Mouse (Mus musculus) kidney, embryonic 15.5 days (tissue): Measurements from ENCODE around the gene 1810037I17Rik. TPM values are rescaled to one million over a fixed set of nuclear protein-coding genes. Genes with fewer than 3 reads are reported as not detected.
A peak's percentile ranks its signal among the peaks of the same experiment; 100 is the strongest.

Source experiments
- ATAC-seq: fragments of 200-750 bp; cut with Nextera tagmentation; replicated peaks from 2 replicates; pipeline ENCODE4 v1.8.0; 2017; ENCODE audit warnings: moderate TSS enrichment; ENCODE audit not compliant: low FRiP score
- H3K27ac ChIP-seq: fragments of 300-500 bp; sonication (generic); 2 replicates; pipeline ENCODE4 v1.5.1; 2015; ENCODE audit warnings: mild to moderate bottlenecking, inconsistent platforms
- H3K27me3 ChIP-seq: fragments of 300-500 bp; sonication (generic); 2 replicates; pipeline ENCODE4 v1.6.1; 2015; ENCODE audit warnings: inconsistent platforms
- H3K36me3 ChIP-seq: fragments of 300-500 bp; sonication (generic); 2 replicates; pipeline ENCODE4 v1.6.1; 2015; ENCODE audit warnings: inconsistent platforms
- H3K4me1 ChIP-seq: fragments of 300-500 bp; sonication (generic); 2 replicates; pipeline ENCODE4 v1.6.1; 2015; ENCODE audit warnings: inconsistent platforms
- H3K4me2 ChIP-seq: fragments of 300-500 bp; sonication (generic); 2 replicates; pipeline ENCODE4 v1.6.1; 2015; ENCODE audit warnings: moderate library complexity, mild to moderate bottlenecking, inconsistent platforms
- H3K4me3 ChIP-seq: fragments of 300-500 bp; sonication (generic); replicated peaks from 2 replicates; pipeline ENCODE4 v1.5.1; 2015; ENCODE audit warnings: mild to moderate bottlenecking, inconsistent platforms
- H3K9ac ChIP-seq: fragments of 300-500 bp; sonication (generic); 2 replicates; pipeline ENCODE4 v1.6.1; 2015; ENCODE audit warnings: mild to moderate bottlenecking, inconsistent platforms
- H3K9me3 ChIP-seq: fragments of 300-500 bp; sonication (generic); replicated peaks from 2 replicates; pipeline ENCODE4 v1.6.1; 2016; ENCODE audit warnings: inconsistent platforms
- WGBS: fragments of 180-500 bp; shearing (Covaris S2); methylation state at CpG from one replicate; pipeline ENCODE4 v1.1.7; 2015; ENCODE audit warnings: mixed read lengths; 5-methylcytosine and 5-hydroxymethylcytosine counted together
- polyA plus RNA-seq: library from polyadenylated mRNA; unstranded; fragments of >200 nt; fragmentation: Nextera tagmentation; extraction: Ambion mirVana; gene quantifications from 2 replicates; pipeline ENCODE4 v1.2.1, GENCODE M21; 2015

1810037I17Rik gene
- polyA plus RNA-seq, result 102 and 111 TPM in 2 replicates

DNA sequence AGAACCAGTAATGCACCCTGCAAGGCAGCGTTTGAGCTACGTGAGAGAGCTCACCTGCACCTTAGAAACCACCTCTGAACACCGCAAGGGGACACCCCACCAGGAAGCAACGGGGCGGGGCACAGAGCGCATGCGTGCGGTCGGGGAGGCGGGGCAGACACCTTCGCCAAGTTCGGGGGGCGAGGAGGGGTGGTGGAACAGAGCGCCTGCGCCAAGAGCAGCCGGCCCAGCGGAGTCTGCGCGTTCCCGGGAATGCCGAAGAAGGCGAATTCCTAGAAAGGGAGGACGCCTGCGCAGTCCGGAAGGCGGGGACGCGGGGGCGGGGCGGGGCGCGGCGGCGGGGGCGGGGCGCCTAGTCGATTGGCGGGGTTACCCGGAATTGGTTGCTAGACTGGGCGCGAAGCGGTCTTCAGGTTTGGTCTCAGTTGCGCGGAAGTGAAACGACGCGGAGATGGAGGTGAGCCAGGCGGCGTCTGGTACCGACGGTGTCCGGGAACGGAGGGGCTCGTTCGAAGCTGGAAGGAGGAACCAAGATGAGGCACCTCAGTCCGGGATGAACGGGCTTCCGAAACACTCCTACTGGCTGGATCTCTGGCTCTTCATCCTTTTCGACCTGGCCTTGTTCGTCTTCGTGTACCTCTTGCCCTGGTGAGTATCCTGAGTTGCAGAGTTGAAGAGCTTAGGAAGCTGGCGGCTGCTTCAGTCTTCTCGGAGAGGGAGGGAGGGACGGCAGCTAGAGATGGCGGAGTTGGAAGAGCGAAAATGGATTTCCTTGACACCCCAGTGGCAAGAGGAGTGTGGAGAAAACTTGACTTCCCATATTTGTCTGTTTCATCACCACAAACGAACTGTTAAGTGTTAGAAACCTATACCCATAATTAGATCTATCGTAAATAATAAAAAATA lies at the start of gene 1810037I17Rik:
Gene 1810037I17Rik (plus strand): TSS at position 195 of the 906 bp plus-strand sequence.
- peaks cover 21% of the 10 kb centered on the region for H3K4me1 ChIP-seq
- peak within 1 kb of the TSS; percentile 64 for H3K4me3 ChIP-seq
- H3K9me3 ChIP-seq, result no peaks in the 10 kb centered on the region
- peak within 1 kb of the TSS; percentile 62 for H3K9ac ChIP-seq
- peak within 1 kb of the TSS; percentile 87 for H3K27ac ChIP-seq
- H3K27me3 ChIP-seq, result no peaks in the 10 kb centered on the region
- under 1% methylated on average over 67 of the region's 68 CpGs for WGBS
- ATAC-seq, result peak; percentile 99
- peaks cover 14% of the 10 kb centered on the region; the same call in 1 of the 2 replicates for H3K36me3 ChIP-seq
- peak within 1 kb of the TSS; percentile 69 for H3K4me2 ChIP-seq

DNA sequence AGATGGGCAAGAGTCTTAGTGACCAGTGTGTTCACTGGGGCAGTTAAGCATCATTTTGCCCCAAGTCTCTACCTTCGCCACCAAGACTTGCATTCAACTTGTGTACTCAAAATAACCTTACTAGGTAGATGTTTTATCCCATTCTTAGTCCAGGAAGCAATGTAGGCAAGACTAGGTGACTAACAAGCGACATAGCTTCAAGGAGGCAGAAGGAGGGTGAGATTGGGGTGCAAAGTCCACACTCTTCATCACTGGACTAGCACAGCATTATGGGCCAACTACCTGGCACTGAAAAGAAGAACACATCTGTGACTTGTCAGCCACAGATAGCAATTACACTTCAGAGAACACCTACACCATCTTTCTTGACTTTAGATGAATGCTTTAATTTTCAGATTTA lies 47.1 kb upstream of the 1810037I17Rik start:
- no peak overlapping the region for H3K27ac ChIP-seq
- H3K9me3 ChIP-seq, result no peaks in the 10 kb centered on the region
- no peaks in the 10 kb centered on the region for H3K36me3 ChIP-seq
- no peak overlapping the region for H3K4me3 ChIP-seq
- no peaks in the 10 kb centered on the region for H3K4me1 ChIP-seq
- no peak for ATAC-seq
- H3K9ac ChIP-seq, result no peak overlapping the region
- no peak overlapping the region for H3K4me2 ChIP-seq
- no peaks in the 10 kb centered on the region for H3K27me3 ChIP-seq
- 89% methylated on average over 2 of the region's 2 CpGs for WGBS

DNA sequence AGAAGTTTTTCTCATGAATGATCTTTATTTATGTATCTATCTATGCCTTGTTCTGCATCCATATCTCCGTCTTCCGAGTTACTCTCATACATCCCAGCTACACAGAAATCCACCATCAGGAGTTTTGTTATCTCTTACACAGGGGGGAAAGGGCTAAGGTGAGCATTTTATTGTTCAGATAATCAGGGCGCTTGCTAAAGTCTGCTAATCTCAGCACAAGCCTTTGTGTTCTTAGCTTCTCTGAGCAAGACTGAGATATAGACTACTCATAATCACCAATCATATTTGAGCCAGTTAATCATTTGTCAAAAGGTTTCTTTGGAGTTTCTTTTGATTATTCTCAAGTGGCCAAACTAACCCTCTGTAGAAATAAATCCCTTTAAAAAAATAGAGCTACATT lies 46.5 kb upstream of the 1810037I17Rik start:
- Histone ChIP-seq H3K4me1 (no peaks in the 10 kb centered on the region), H3K9ac (no peak overlapping the region), H3K27ac (no peak overlapping the region), H3K4me2 (no peak overlapping the region), H3K36me3 (no peaks in the 10 kb centered on the region), H3K27me3 (no peaks in the 10 kb centered on the region), H3K4me3 (no peak overlapping the region), H3K9me3 (no peaks in the 10 kb centered on the region)
- no peak for ATAC-seq
- WGBS, result 93% methylated on average over 3 of the region's 3 CpGs

DNA sequence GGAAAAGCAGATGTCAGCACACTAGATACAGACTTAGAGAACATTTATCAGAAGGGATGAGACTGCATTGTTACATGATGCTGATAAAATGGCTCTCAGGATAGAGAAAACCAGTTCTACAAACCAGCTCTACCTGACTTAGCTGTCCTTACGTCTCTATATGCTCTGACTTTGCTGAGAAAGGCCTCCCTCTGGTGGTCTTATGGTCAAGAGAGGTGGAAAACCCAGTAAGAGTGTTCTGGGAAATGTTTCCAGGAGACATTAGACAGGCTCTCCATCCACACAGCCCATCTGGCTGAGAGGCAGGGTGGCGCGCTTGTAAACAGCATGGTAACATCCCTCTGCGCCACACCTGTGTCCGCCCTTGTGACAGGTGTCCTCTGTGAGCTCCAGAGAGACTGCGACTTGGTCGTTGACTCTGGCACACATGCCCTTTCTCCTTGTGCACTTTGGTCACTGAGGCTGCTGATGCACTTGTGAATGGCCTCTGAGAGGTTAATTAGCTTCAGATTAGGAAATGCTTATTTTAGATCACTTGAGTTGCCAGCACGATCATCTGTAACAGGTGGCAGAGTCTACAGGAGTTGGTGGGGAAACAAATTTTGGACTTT lies 45.2 kb upstream of the 1810037I17Rik start:
- H3K36me3 ChIP-seq, result no peaks in the 10 kb centered on the region
- H3K4me1 ChIP-seq, result no peaks in the 10 kb centered on the region
- 88% methylated on average over 8 of the region's 8 CpGs for WGBS
- H3K9me3 ChIP-seq, result no peaks in the 10 kb centered on the region
- no peak overlapping the region for H3K4me3 ChIP-seq
- no peak for ATAC-seq
- no peak overlapping the region for H3K4me2 ChIP-seq
- no peak overlapping the region for H3K27ac ChIP-seq
- no peak overlapping the region for H3K9ac ChIP-seq
- H3K27me3 ChIP-seq, result no peaks in the 10 kb centered on the region

DNA sequence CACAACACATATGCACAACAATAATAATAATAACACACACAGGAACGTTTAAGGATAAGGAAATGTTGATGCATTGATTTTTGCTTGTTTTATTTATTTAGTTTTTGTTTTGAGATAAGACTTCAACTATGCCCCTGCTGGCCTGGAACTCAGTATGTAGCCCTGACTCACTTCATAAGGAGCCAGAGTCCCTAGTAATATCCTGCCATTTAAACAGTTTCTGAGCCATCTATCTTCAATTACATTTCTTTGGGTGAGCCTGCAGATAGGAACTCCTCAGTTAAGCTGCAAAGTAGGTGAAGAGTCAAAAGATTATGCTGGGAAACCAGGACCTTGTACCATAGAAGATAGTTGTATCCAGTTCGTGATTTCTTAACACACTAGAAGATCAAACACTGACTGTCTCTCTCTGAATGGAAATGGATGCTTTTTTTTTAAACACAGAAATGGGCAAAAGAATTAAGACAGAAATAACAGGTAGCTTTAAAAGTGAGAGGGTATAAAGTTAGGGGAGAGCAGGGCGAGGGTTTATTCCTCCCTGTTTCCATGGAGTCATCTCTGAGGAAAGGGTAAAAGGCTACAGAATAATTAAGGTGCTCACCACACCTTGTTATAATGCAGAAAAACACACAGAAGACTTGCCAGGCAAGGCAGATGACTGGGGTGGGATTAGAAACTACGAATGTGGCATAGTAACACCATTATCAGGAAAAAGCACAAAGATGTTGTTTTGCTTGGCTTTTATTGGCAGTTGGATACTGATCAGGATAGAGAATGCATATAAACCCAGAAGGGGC lies 36.3 kb upstream of the 1810037I17Rik start:
- Histone ChIP-seq H3K4me3 (no peak overlapping the region), H3K4me1 (no peaks in the 10 kb centered on the region), H3K9me3 (no peaks in the 10 kb centered on the region), H3K27me3 (no peaks in the 10 kb centered on the region), H3K36me3 (no peaks in the 10 kb centered on the region), H3K9ac (no peak overlapping the region), H3K27ac (no peak overlapping the region), H3K4me2 (no peak overlapping the region)
- 81% methylated on average over 4 of the region's 4 CpGs for WGBS
- no peak for ATAC-seq

DNA sequence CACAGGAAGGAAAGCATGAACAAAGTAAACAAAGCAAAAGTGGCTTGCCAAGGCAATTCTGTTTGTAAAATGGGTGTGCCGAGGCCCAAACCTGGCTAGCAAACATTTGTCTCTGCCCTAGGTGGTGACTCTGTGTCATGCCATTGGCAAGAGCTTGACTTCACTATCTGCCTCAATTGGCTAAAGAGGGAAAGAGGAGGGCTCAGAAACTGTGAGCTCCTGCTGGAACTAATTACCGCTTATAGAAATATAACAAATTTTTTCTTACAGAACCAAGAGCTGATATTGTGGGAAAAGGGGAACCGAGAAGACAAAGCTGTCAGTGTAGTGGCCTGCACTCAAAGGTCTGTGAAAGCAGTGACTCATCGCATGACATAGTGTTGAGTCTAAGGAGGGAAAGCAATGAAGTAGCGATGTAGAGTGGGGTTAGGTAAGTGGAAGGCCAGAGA lies 35.6 kb upstream of the 1810037I17Rik start:
- no peak for ATAC-seq
- H3K27me3 ChIP-seq, result no peaks in the 10 kb centered on the region
- H3K27ac ChIP-seq, result no peak overlapping the region
- H3K4me1 ChIP-seq, result no peaks in the 10 kb centered on the region
- H3K4me2 ChIP-seq, result no peak overlapping the region
- H3K9me3 ChIP-seq, result no peaks in the 10 kb centered on the region
- 79% methylated on average over 5 of the region's 5 CpGs for WGBS
- no peaks in the 10 kb centered on the region for H3K36me3 ChIP-seq
- H3K4me3 ChIP-seq, result no peak overlapping the region
- H3K9ac ChIP-seq, result no peak overlapping the region

DNA sequence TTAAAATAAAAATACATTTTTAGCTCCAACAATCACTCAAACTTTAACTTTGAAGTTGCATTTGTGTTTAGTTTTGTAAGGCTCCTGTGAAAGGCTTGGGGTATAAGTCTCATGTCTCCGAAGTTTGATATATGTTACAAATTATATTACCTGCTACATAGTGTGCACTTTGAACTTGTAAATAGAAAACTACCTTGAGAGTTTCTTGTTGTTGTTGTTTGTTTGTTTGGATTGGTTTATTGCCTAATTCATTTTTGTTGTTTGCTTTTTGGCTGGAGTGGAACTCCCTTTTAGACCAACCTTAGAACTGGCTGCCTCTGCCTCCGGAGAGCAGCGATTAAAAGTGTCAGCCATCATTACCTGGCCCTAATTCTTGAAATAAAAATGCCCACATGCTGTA lies 29.2 kb upstream of the 1810037I17Rik start, which contains the start of gene Fabp2:
Gene Fabp2 (plus strand): TSS at position 301 of the 400 bp plus-strand sequence.
- Histone ChIP-seq H3K9me3 (no peaks in the 10 kb centered on the region), H3K27me3 (no peaks in the 10 kb centered on the region), H3K36me3 (no peaks in the 10 kb centered on the region), H3K9ac (no peak within 1 kb of the TSS), H3K27ac (no peak within 1 kb of the TSS), H3K4me2 (no peak within 1 kb of the TSS), H3K4me1 (no peaks in the 10 kb centered on the region), H3K4me3 (no peak within 1 kb of the TSS)
- ATAC-seq, result no peak
- 87% methylated on average over 3 of the region's 3 CpGs for WGBS

DNA sequence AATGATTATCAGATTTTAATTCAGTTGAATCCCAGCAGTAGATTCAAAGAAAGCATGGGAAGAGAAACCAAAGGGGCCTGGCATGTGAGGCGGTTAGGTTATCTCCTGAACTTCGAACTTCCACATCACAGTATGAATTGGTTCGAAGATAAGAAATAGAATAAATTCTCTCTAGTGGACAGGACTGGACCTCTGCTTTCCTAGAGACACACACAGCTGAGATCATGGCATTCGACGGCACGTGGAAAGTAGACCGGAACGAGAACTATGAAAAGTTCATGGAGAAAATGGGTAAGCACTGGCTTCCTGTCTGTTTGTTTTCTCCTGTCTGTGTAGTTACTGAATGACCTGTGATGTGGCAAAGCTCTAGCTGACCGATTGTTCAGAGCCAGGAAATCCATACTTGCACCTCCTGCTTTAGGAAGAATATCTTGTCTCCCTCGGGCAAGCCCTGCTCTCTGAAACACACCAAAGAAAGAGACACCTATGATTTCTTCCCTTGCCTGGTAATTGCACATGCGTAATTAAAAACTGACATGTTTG lies 28.7 kb upstream of the 1810037I17Rik start:
- ATAC-seq, result no peak
- no peaks in the 10 kb centered on the region for H3K27me3 ChIP-seq
- H3K27ac ChIP-seq, result no peak overlapping the region
- no peak overlapping the region for H3K9ac ChIP-seq
- 85% methylated on average over 11 of the region's 11 CpGs for WGBS
- H3K36me3 ChIP-seq, result no peaks in the 10 kb centered on the region
- H3K4me2 ChIP-seq, result no peak overlapping the region
- no peaks in the 10 kb centered on the region for H3K9me3 ChIP-seq
- no peaks in the 10 kb centered on the region for H3K4me1 ChIP-seq
- no peak overlapping the region for H3K4me3 ChIP-seq

DNA sequence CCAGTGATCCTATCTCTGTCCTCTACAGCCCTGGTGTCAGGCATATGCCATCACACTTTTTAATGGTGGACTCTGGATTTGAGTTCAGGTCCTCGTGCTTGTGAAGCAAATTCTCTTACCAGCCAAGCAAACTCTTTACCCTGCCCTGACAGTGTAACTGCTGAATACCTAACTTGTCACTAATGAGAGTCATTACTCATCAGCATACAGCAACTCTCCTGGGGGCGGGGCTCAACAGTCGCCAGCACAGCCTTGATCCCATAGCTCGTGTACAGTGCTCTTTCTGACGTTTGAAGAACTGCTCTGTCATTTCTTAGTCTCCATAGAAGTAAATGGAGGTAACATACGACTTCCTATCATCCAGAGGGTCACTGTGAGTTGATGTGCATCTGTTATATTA lies 25.7 kb upstream of the 1810037I17Rik start:
- Histone ChIP-seq H3K9ac (no peak overlapping the region), H3K4me3 (no peak overlapping the region), H3K27ac (no peak overlapping the region)

DNA sequence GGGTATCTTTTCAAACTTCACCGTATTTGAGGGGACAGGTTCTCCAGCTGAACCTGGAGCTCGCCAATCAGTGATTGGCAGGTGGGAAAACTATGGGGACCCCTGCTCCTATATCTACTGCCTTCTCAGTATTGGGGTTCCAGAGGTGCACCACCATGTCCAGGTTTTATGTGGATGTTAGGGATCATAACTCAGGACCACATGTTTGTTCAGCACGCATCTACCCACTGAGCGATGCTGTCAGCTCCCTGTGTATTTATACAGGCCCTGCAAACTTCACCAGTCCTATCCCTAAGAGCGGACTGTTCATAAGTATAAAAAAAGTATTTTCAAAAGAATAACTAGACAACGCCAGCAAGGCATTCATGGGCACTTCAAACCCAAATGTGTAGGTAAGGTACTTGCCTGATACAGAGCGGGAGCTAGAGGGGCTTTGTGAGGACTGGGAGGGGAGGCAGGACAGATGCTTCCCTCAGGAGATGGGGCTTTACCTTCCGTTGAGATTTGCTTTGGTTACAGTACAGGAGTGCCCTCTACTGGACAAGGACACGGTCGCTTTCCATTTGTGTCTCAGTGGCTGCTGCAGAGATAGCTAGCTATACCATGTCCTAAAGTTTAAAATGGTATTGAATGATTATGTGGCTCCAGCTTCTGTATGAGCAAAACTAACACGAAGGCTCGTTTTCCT lies 20.1 kb upstream of the 1810037I17Rik start:
- Histone ChIP-seq H3K4me3 (no peak overlapping the region), H3K36me3 (no peaks in the 10 kb centered on the region), H3K27ac (no peak overlapping the region), H3K4me1 (no peaks in the 10 kb centered on the region), H3K4me2 (no peak overlapping the region), H3K27me3 (no peaks in the 10 kb centered on the region), H3K9ac (no peak overlapping the region), H3K9me3 (no peaks in the 10 kb centered on the region)
- 0 out of 2 replicates have a peak, but pooled peaks have one; percentile 33 for ATAC-seq
- WGBS, result 43% methylated on average over 12 of the region's 12 CpGs

More for the DNA sequence above, 25.7 kb upstream of the 1810037I17Rik start:
- Histone ChIP-seq H3K27me3 (no peaks in the 10 kb centered on the region), H3K9me3 (no peaks in the 10 kb centered on the region), H3K4me2 (no peak overlapping the region), H3K36me3 (no peaks in the 10 kb centered on the region), H3K4me1 (no peaks in the 10 kb centered on the region)
- WGBS, result 62% methylated on average over 6 of the region's 6 CpGs
- ATAC-seq, result no peak

DNA sequence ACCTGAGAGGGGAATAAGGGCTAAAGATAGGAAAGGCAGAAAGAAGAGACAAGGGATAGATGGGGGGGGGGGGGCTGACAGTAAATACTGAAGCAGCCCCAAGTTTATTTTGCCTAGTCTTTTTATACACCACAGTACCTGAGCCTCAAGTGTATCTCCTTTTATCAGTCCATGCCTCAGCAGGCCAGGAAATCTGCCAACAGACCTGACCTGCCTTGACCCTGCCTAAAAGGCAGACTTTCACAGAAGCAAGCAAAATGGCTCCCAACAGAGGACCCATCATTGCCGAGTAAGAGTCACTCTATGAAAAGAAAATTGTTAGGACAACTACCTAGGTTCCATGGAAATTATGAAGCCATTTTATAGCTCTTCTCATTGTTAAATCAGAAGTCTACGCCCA lies 16.2 kb upstream of the 1810037I17Rik start:
- no peaks in the 10 kb centered on the region for H3K27me3 ChIP-seq
- WGBS, result 90% methylated on average over 2 of the region's 2 CpGs
- H3K4me3 ChIP-seq, result no peak overlapping the region
- no peaks in the 10 kb centered on the region for H3K36me3 ChIP-seq
- ATAC-seq, result no peak
- no peaks in the 10 kb centered on the region for H3K4me1 ChIP-seq
- H3K27ac ChIP-seq, result no peak overlapping the region
- no peak overlapping the region for H3K9ac ChIP-seq
- no peak overlapping the region for H3K4me2 ChIP-seq
- no peaks in the 10 kb centered on the region for H3K9me3 ChIP-seq
